ENCODE assay signal across 16 mouse cellular contexts in genomic region chr7:89839721-89840120, GRCm38 (mm10).
"Had no signal": no experiment of that assay in that cellular context is flagged by ENCODE, and none has a peak within 500 bp of the region (broad histone marks: within the 10 kb centered on the region; RNA-seq: fewer than 3 reads in every experiment).

No protein-coding gene starts in this region.

- H3K9ac ChIP-seq: intestine, embryonic 15.5 days; limb, embryonic 12.5 days; liver, embryonic 13.5 days; liver, postnatal 0 days; midbrain, embryonic 13.5 days; neural tube, embryonic 12.5 days had no signal

- H3K36me3 ChIP-seq: intestine, embryonic 15.5 days; limb, embryonic 12.5 days; liver, embryonic 13.5 days; midbrain, embryonic 13.5 days; neural tube, embryonic 12.5 days had no signal

- H3K4me2 ChIP-seq: intestine, embryonic 15.5 days; limb, embryonic 12.5 days; liver, embryonic 13.5 days; midbrain, embryonic 13.5 days; neural tube, embryonic 12.5 days had no signal

- H3K4me3 ChIP-seq: intestine, embryonic 15.5 days; layer of hippocampus, adult 2 months; limb, embryonic 12.5 days; liver, embryonic 13.5 days; megakaryocyte, embryonic 14.5 days; midbrain, embryonic 13.5 days; neural tube, embryonic 12.5 days had no signal

- H3K4me1 ChIP-seq: limb, embryonic 12.5 days; liver, embryonic 13.5 days; midbrain, embryonic 13.5 days; neural tube, embryonic 12.5 days had no signal

- ATAC-seq: intestine, embryonic 15.5 days; liver, postnatal 0 days; midbrain, embryonic 13.5 days had no signal

- DNase-seq: kidney, adult 18-20 months; kidney, postnatal 10 days; kidney, postnatal 4 days; liver; liver, embryonic 13.5 days; liver, postnatal 0 days; thymus, adult 2 months; thymus, postnatal 25 days had no signal

- H3K9me3 ChIP-seq: intestine, embryonic 15.5 days; limb, embryonic 12.5 days; liver, embryonic 13.5 days; megakaryocyte, embryonic 14.5 days; midbrain, embryonic 13.5 days; neural tube, embryonic 12.5 days had no signal

- H3K27ac ChIP-seq: intestine, embryonic 15.5 days; layer of hippocampus, adult 2 months; limb, embryonic 12.5 days; liver, embryonic 13.5 days; macrophage; midbrain, embryonic 13.5 days; neural tube, embryonic 12.5 days; stomach, postnatal 0 days had no signal

- H3K27me3 ChIP-seq: intestine, embryonic 15.5 days; limb, embryonic 12.5 days; liver, embryonic 13.5 days; midbrain, embryonic 13.5 days; neural tube, embryonic 12.5 days had no signal
